Mouse (Mus musculus) ES-E14 (cell line): Measurements from ENCODE around the gene Dchs1. TPM values are rescaled to one million over a fixed set of nuclear protein-coding genes. Genes with fewer than 3 reads are reported as not detected.

Experiments used
- DNase-seq: peaks from one replicate; pipeline ENCODE4 v3.0.0-alpha.2; 2013; ENCODE audit warnings: low read depth, low spot score
- H3K27ac ChIP-seq: 2 replicates; pipeline ENCODE4 v1.5.1; 2012; ENCODE audit warnings: low read depth, mild to moderate bottlenecking, low read length, moderate library complexity, mixed read lengths; ENCODE audit not compliant: poor library complexity, insufficient read depth, severe bottlenecking
- H3K36me3 ChIP-seq: 2 replicates; pipeline ENCODE4 v1.6.1; 2012; ENCODE audit warnings: mild to moderate bottlenecking, low read length, moderate library complexity, mixed read lengths; ENCODE audit not compliant: control insufficient read depth, poor library complexity, insufficient read depth, severe bottlenecking
- H3K4me1 ChIP-seq, 2 experiments: fragments of 150-350 bp in 1 of 2; sonication (generic) in 1 of 2; 2 replicates each; pipeline ENCODE4 v1.6.1; 2012; ENCODE audit warnings: low read length in 2 of 2, mild to moderate bottlenecking in 1 of 2, mixed read lengths in 1 of 2; ENCODE audit not compliant: control insufficient read depth in 2 of 2, insufficient read depth in 2 of 2, poor library complexity in 1 of 2
- H3K4me3 ChIP-seq, 2 experiments: fragments of 150-350 bp in 1 of 2; sonication (generic) in 1 of 2; 2 replicates each; pipeline ENCODE4 v1.5.1; 2012; ENCODE audit warnings: low read length in 2 of 2, low read depth in 1 of 2, mild to moderate bottlenecking in 1 of 2, mixed read lengths in 1 of 2; ENCODE audit not compliant: insufficient read depth in 1 of 2, poor library complexity in 1 of 2, severe bottlenecking in 1 of 2
- H3K9ac ChIP-seq: 2 replicates; pipeline ENCODE4 v1.6.1; 2012; ENCODE audit warnings: low read depth, mild to moderate bottlenecking, low read length, mixed read lengths; ENCODE audit not compliant: poor library complexity, insufficient read depth, severe bottlenecking
- H3K9me3 ChIP-seq: fragments of 150-350 bp; sonication (generic); 2 replicates; pipeline ENCODE4 v1.6.1; 2012; ENCODE audit warnings: low read depth, mild to moderate bottlenecking, low read length; ENCODE audit not compliant: control insufficient read depth, insufficient read depth
- CHD2 ChIP-seq: IDR thresholded peaks from 2 replicates; pipeline ENCODE4 v1.6.1; 2014; ENCODE audit warnings: mild to moderate bottlenecking, low read depth, low read length, inconsistent platforms
- HCFC1 ChIP-seq: IDR thresholded peaks from 2 replicates; pipeline ENCODE4 v1.6.1; 2012; ENCODE audit warnings: low read length, inconsistent platforms, borderline replicate concordance; ENCODE audit not compliant: insufficient read depth
- MAFK ChIP-seq: IDR thresholded peaks from 2 replicates; pipeline ENCODE4 v1.6.1; 2014; ENCODE audit warnings: mild to moderate bottlenecking, low read depth, low read length, inconsistent platforms; ENCODE audit not compliant: insufficient read depth
- ZC3H11A ChIP-seq: IDR thresholded peaks from 2 replicates; pipeline ENCODE4 v1.6.1; 2012; ENCODE audit warnings: low read depth, mild to moderate bottlenecking, inconsistent platforms, low read length, borderline replicate concordance
- ZNF384 ChIP-seq: IDR thresholded peaks from 2 replicates; pipeline ENCODE4 v1.6.1; 2012; ENCODE audit warnings: low read depth, low read length, inconsistent platforms
- in situ Hi-C, 2 experiments: fragments of 600-800 bp; cut with MboI; formaldehyde crosslinking; loops; one replicate each; pipeline ENCODE4 v1.15.1; 2025; ENCODE audit warnings: low sequenced_read_pairs in 2 of 2, inconsistent platforms in 1 of 2; ENCODE audit not compliant: unreplicated experiment in 2 of 2
- total RNA-seq: library from RNA; depleted of rRNA; stranded (reverse); fragments of 300-350 nt; gene quantifications from 2 replicates; pipeline ENCODE4 v1.2.3, GENCODE M21; 2012

The Dchs1 gene
- total RNA-seq, 1 experiment, result 3.3 TPM

DNA sequence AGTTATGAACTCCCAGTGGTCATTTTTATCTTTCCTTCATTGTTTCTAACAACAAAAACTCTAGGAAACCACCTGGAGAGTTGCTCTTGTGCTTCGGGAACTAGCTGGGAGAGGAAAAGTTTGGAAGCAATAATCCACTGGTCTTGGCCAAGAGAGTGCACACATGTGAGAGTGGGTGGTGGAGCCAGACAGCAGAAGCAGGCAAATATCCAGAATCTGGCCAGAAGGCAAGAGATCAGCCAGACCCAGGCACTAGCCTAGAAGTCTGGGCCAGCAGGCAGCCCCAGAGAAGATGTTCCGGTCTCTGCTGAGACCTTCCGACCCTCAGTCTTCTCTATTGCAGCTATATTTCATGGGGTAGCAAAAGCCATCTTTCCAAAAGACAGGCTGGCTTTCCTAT lies 17.5 kb downstream of the Dchs1 start:
- no peak for DNase-seq
- Histone ChIP-seq H3K27ac (no peak overlapping the region), H3K9ac (no peak overlapping the region), H3K9me3 (no peaks in the 10 kb centered on the region), H3K36me3 (no peaks in the 10 kb centered on the region), H3K4me3 (no peak overlapping the region), H3K4me1 (no peaks in the 10 kb centered on the region)
- TF ChIP-seq ZC3H11A (no peak), CHD2 (no peak), HCFC1 (no peak), ZNF384 (no peak)
- in situ Hi-C loops, result no loop called here

DNA sequence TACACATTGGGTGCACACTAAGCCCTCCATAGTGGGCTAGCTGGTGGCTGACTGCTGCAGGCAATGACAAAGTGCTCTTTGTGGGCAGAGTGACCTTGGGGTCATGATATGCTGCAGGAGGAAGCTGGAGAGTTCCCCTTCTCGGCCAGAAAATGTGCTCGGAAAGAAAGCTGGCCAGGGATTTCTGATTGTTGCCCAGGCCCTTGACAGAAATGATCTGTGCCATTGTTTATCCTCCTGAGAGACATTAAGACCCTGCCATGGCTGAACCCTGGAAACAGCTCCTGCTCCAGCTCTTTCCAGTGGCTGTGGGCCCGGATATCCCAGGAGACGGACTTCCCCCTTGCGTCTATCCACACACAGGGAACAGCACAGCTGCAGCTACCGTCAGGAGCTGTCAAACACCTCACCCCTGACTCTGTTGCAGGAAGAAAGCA lies 19.7 kb downstream of the Dchs1 start:
- H3K4me3 ChIP-seq, result no peak overlapping the region
- TF ChIP-seq ZNF384, result no peak
- TF ChIP-seq MAFK, result no peak
- no peak for TF ChIP-seq ZC3H11A
- no peak for TF ChIP-seq HCFC1
- TF ChIP-seq CHD2, result no peak
- no peak overlapping the region for H3K27ac ChIP-seq
- H3K36me3 ChIP-seq, result no peaks in the 10 kb centered on the region
- H3K4me1 ChIP-seq, result no peaks in the 10 kb centered on the region
- no peaks in the 10 kb centered on the region for H3K9me3 ChIP-seq
- no peak overlapping the region for H3K9ac ChIP-seq
- no peak for DNase-seq
- in situ Hi-C loops, result no loop called here

DNA sequence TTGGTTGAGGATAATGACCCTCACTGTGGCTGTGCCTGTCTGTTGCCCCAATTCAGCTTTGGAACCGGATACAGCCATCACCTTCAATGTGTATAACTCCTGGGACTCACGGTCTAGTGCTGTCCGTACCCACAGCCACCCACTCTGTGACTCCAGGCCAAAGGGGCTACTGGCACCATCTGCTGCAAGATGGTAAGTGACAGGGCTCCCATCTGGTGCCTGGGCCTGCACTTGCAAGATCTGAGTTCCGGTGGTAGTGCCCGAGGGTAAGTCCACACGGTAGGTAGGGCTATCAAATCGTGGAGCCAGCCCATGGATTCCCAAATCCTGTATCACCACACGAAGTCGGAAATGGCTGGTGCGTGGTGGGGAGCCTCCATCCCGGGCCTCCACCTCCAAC lies 23.1 kb downstream of the Dchs1 start:
- DNase-seq, result no peak
- no peak for TF ChIP-seq CHD2
- TF ChIP-seq ZC3H11A, result no peak
- TF ChIP-seq HCFC1, result no peak
- no peak for TF ChIP-seq ZNF384
- no peak for TF ChIP-seq MAFK
- no peak overlapping the region for H3K27ac ChIP-seq
- no peaks in the 10 kb centered on the region for H3K9me3 ChIP-seq
- no peak overlapping the region for H3K4me3 ChIP-seq
- H3K4me1 ChIP-seq, result no peaks in the 10 kb centered on the region
- H3K36me3 ChIP-seq, result no peaks in the 10 kb centered on the region
- in situ Hi-C loops, result no loop called here
- H3K9ac ChIP-seq, result no peak overlapping the region

DNA sequence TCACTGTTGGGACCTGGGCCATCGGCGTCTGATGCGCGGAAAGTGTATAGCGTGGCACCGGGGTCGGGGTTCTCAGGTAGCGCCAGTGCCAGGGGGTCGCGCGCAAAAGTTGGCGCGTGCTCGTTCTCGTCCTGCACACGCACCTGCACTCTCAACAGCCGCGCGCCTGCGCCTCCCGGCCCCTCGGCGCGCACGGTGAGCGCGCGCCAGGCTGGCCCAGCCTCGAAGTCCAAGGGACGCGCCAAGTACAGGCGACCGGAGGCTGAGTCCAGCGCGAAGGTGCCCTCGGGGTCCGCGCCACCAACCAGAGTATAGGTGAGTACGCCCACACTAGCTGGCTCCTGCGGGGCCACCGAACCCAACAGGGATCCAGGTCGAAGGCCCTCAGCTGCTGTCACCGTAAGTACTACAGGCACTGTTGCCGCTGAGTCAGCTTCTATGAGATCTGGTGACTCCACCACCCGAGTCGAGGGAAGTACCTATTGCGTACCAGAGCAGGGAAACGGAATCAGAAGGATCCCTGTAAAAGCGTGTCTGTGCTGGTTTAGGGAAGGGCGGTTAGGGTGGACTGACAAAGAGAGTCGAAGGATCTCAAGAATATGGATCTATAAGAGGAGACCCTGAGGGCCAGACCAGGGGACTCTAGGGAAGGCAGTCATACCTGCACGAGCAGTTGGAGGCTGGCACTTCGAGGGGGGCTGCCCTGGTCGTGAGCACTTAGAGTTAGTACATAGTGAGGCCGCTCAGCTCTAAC lies 24.8 kb downstream of the Dchs1 start:
- in situ Hi-C loops, result no loop called here
- TF ChIP-seq ZNF384 (no peak), CHD2 (no peak), HCFC1 (no peak)
- H3K4me3 ChIP-seq, result peak overlapping the region; percentile 67 to 70
- peak overlapping the region; percentile 20; the same call in 1 of the 2 replicates for H3K9ac ChIP-seq
- DNase-seq, result no peak
- no peaks in the 10 kb centered on the region for H3K9me3 ChIP-seq
- H3K27ac ChIP-seq, result no peak overlapping the region
- H3K36me3 ChIP-seq, result no peaks in the 10 kb centered on the region
- H3K4me1 ChIP-seq, result no peaks in the 10 kb centered on the region
